Comparison of ENCODE assay signal across 11 mouse cellular contexts in genomic region chr14:20806116-20806840, GRCm38 (mm10). TPM values are rescaled to one million over a fixed set of nuclear protein-coding genes. Genes with fewer than 3 reads are reported as not detected.
DNase-seq lines count a peak whose midpoint lies in the region; ATAC-seq lines count a peak whose summit lies in the region.
"Had no signal": no experiment of that assay in that cellular context is flagged by ENCODE, and none has a peak within 500 bp of the region (broad histone marks: within the 10 kb centered on the region; RNA-seq: fewer than 3 reads in every experiment).

No protein-coding gene starts in this region.

- DNase-seq in kidney, adult 11 months, result peak; percentile 61
- peak; percentile 58 to 64 for DNase-seq in adrenal gland, postnatal 36 days
- peak; percentile 85 for DNase-seq in gonadal fat pad, adult 2 months (ENCODE audit: low read depth)
- peak; percentile 76 for DNase-seq in skeletal muscle tissue, adult 2 months (ENCODE audit: low read depth, low spot score)
- DNase-seq in spleen, postnatal 10 days (ENCODE audit: low spot score in 2 of 2), result no peak
- DNase-seq in frontal cortex, postnatal 36 days (ENCODE audit: low spot score in 2 of 2), result no peak
- DNase-seq in adipocyte (ENCODE audit: low spot score), result no peak
- DNase-seq: thymus, adult 18-20 months had no signal

- peaks cover 15% of the 10 kb centered on the region for H3K4me1 ChIP-seq in kidney, embryonic 16.5 days (ENCODE audit: insufficient read depth, low read length)
- H3K4me1 ChIP-seq: liver, embryonic 12.5 days had no signal

- ATAC-seq in kidney, embryonic 16.5 days (ENCODE audit: low FRiP score, low TSS enrichment), result no peak
- ATAC-seq: liver, embryonic 12.5 days had no signal

- no peak overlapping the region for H3K4me3 ChIP-seq in kidney, embryonic 16.5 days (ENCODE audit: low read length)
- H3K4me3 ChIP-seq: liver, embryonic 12.5 days had no signal

- no peak overlapping the region for H3K9ac ChIP-seq in kidney, embryonic 16.5 days (replicated peaks; ENCODE audit: low read length)
- H3K9ac ChIP-seq: liver, embryonic 12.5 days had no signal

- no peaks in the 10 kb centered on the region for H3K36me3 ChIP-seq in kidney, embryonic 16.5 days (ENCODE audit: insufficient read depth, low read length)
- H3K36me3 ChIP-seq: G1E; liver, embryonic 12.5 days had no signal

- H3K27ac ChIP-seq in kidney, embryonic 16.5 days (ENCODE audit: low read length), result no peak overlapping the region
- H3K27ac ChIP-seq: liver, embryonic 12.5 days had no signal

- no peaks in the 10 kb centered on the region for H3K9me3 ChIP-seq in kidney, embryonic 16.5 days (ENCODE audit: low read length)
- H3K9me3 ChIP-seq: G1E; liver, embryonic 12.5 days had no signal

- H3K27me3 ChIP-seq in kidney, embryonic 16.5 days (ENCODE audit: insufficient read depth, low read length), result no peaks in the 10 kb centered on the region

- no peak overlapping the region for H3K4me2 ChIP-seq in kidney, embryonic 16.5 days (replicated peaks; ENCODE audit: low read depth, low read length)
- H3K4me2 ChIP-seq: liver, embryonic 12.5 days had no signal

- 86% methylated on average over 14 of the region's 14 CpGs for WGBS in kidney, embryonic 16.5 days

RNA-seq across cellular contexts. Expression of gene Camk2g, which starts 12.4 kb away (rescaled TPM):
- polyA plus RNA-seq in kidney, embryonic 16.5 days (2015; fragmentation: Nextera tagmentation; extraction: Ambion mirVana), result 41.7 and 46.0 TPM in 2 replicates
- total RNA-seq in adrenal gland, postnatal 36 days (2021), result 10 to 100 TPM; 45.8 to 54.6 TPM
- polyA plus RNA-seq in gonadal fat pad, adult 2 months (2012; rRNA removed), result 38.5 and 43.3 TPM in 2 replicates

RNA-seq across cellular contexts. Expression of gene Plau, which starts 30.2 kb away (rescaled TPM):
- polyA plus RNA-seq in kidney, embryonic 16.5 days (2015; fragmentation: Nextera tagmentation; extraction: Ambion mirVana), result 21.7 and 21.8 TPM in 2 replicates
- 10 to 100 TPM; 33.9 to 59.2 TPM for total RNA-seq in adrenal gland, postnatal 36 days (2021)
- 25.6 and 29.9 TPM in 2 replicates for polyA plus RNA-seq in gonadal fat pad, adult 2 months (2012; rRNA removed)
- polyA plus RNA-seq: G1E had no signal

Comparison
In these comparisons a context has a peak if more than half of its experiments do, and no peak if none do; other contexts are left out.
1. DNase-seq: peak in kidney, adult 11 months (single experiment), adrenal gland, postnatal 36 days (2 of 2), gonadal fat pad, adult 2 months (single experiment) and skeletal muscle tissue, adult 2 months (single experiment); none in spleen, postnatal 10 days (0 of 2), frontal cortex, postnatal 36 days (0 of 2) and adipocyte (single experiment).